Mouse (Mus musculus) forelimb bud, embryonic 11.5 days (tissue): Measurements from ENCODE around the gene Cwc22.

ENCODE experiments used
- DNase-seq: peaks from one replicate; pipeline ENCODE4 v3.0.0-alpha.2; 2012; ENCODE audit warnings: low read depth, low spot score

Cwc22 gene

GRCm38 (mm10) chr2:77970556-77970955 is 24.4 kb upstream of the Cwc22 start:
- no peak for DNase-seq

- DNase-seq: no peak
These were observed 23.8 kb upstream of the Cwc22 start for GRCm38 (mm10) chr2:77969956-77970355.

GRCm38 (mm10) chr2:77962450-77963193 is 16.4 kb upstream of the Cwc22 start:
- DNase-seq: no peak

- DNase-seq: no peak
These were observed 15.1 kb upstream of the Cwc22 start for GRCm38 (mm10) chr2:77961256-77961655.

GRCm38 (mm10) chr2:77960711-77961110 is 14.5 kb upstream of the Cwc22 start:
- DNase-seq: no peak

GRCm38 (mm10) chr2:77959341-77959740 is 13.2 kb upstream of the Cwc22 start:
- DNase-seq: no peak

- DNase-seq: no peak
These were observed 5.3 kb upstream of the Cwc22 start for GRCm38 (mm10) chr2:77951415-77951913.

DNA sequence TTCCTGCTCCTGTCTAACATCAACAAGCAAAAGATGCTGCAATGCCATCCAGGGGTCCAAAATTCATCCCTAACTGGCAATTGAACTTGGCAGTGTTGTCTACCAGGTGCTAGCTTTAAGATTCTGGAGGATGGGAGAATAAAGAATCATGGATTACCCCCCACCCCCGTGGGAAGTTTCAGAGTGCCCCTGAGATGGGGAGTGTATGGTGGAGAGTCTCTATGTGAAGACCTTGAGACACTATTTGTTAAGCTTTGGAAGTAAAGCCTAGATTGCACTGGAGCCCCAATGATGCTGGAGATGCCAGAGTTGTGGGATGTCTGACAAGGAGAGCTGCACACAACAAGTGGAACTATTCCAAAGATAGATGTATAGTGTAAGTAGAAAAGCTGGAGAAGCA is 3.9 kb upstream of the Cwc22 start:
- no peak for DNase-seq

- no peak for DNase-seq
These were observed 3.3 kb upstream of the Cwc22 start for GRCm38 (mm10) chr2:77949521-77949920.

GRCm38 (mm10) chr2:77948921-77949320 is 2.7 kb upstream of the Cwc22 start:
- DNase-seq: no peak

GRCm38 (mm10) chr2:77948126-77948525 is 2.0 kb upstream of the Cwc22 start:
- no peak for DNase-seq

DNA sequence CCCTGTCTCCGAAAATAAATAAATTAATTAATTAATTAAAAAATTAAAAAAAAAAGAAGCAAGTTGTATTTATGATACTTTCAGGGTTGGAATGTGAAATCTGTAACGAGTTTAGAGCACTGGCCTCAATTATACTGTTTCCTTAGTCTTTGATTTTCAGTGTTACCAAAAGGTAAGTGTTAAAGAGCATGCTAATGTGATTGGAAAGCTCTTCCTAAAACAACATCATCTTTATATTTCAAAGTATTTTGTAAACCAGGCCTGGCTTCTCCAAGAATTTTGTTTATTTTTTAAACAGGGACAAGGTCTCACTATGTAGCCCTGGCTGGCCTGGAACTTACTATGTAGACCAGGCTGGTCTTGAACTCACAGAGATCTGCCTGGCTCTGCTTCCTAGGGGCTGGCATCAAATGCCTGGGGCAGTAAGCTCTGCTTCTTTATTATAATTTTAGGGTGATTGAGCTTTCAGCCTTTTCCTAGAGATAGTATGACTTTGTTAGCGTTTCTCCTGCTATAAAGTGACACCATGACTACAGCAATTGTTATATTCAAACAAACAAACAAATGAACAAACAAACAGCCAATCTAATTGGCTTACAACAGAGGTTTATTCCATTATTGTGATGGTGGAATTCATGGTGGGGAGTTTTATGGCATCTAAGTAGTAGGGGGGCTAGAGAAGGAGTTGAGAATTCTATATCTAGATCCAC is 1.1 kb upstream of the Cwc22 start:
- DNase-seq: no peak

DNA sequence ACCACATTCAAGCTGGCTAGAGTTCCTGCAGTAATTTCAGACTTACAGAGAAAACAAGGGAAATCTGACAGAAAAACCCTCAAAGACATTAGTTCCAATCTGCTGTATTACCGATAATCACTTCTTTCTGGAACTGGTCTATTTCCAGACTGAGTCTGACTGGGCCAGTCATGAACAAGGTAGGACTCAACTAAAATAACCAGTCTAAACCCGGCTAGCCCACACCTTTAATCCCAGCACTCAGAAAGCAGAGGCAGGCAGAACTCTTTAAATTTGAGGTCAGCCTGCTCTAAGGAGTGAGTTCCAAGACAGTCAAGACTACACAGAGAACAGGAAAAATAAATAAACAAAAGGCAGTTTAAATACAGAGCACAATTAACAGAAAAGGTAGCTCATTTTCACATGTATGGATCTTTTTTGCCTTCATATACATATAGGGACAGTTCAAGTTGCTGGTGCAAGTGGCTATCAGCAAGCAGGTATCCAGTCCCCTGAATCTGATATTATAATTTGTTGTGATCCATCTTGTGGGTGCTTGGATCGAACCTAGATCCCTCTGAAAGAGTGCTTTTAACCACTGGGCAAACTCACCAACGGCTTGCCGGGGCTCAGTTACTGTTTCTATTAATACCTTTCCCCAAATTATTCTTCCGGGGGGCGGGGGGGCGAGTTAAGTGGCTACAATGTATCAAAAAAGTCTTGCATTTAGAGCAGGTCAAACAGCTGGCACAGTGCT is 1.1 kb downstream of the Cwc22 start:
- no peak for DNase-seq

GRCm38 (mm10) chr2:77944281-77944680 is 1.9 kb downstream of the Cwc22 start:
- no peak for DNase-seq

GRCm38 (mm10) chr2:77941944-77942343 is 4.2 kb downstream of the Cwc22 start:
- no peak for DNase-seq

DNA sequence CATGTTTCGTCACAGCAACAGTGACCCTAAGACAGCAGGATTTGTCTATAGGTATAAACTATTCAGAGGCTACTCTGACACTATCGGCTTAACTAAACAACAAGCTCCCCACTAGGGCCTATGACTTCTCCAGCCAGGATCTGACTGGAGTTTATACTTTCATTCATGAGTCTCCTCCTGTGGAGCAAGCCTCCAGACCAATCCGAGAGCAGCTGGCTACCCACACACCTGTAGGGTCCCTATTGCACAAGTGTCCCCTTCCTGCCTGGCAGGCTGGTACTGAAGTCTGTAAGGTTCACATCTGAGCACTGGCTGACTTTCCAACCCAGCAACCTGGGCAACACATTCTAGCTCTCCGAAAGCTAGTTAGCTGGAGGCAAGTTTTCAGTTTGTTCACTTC is 7.9 kb downstream of the Cwc22 start:
- DNase-seq: no peak

GRCm38 (mm10) chr2:77937818-77938217 is 8.4 kb downstream of the Cwc22 start:
- no peak for DNase-seq

- no peak for DNase-seq
These were observed 12.0 kb downstream of the Cwc22 start for GRCm38 (mm10) chr2:77934138-77934537.

- DNase-seq: no peak
These were observed 12.5 kb downstream of the Cwc22 start for GRCm38 (mm10) chr2:77933630-77934029.

GRCm38 (mm10) chr2:77931958-77932357 is 14.2 kb downstream of the Cwc22 start:
- no peak for DNase-seq

- no peak for DNase-seq
These were observed 17.8 kb downstream of the Cwc22 start for GRCm38 (mm10) chr2:77928352-77928751.

- DNase-seq: no peak
These were observed 19.7 kb downstream of the Cwc22 start for GRCm38 (mm10) chr2:77926468-77926867.
